Mouse (Mus musculus) embryonic facial prominence, embryonic 13.5 days (tissue): ENCODE data around the gene Cfap58. TPM values are rescaled to one million over a fixed set of nuclear protein-coding genes. Genes with fewer than 3 reads are reported as not detected.

Experiments used
- ATAC-seq: fragments of 200-750 bp; cut with Nextera tagmentation; 2 replicates; pipeline ENCODE4 v1.8.0; 2017; ENCODE audit warnings: low read depth; ENCODE audit not compliant: insufficient number of reproducible peaks, insufficient read depth, low FRiP score, low TSS enrichment
- H3K27ac ChIP-seq: fragments of 300-500 bp; sonication (generic); 2 replicates; pipeline ENCODE4 v1.5.1; 2015; ENCODE audit warnings: moderate library complexity, mild to moderate bottlenecking, inconsistent platforms
- H3K27me3 ChIP-seq: fragments of 300-500 bp; sonication (generic); 2 replicates; pipeline ENCODE4 v1.6.1; 2015; ENCODE audit warnings: mild to moderate bottlenecking, inconsistent platforms
- H3K36me3 ChIP-seq: fragments of 300-500 bp; sonication (generic); 2 replicates; pipeline ENCODE4 v1.6.1; 2015; ENCODE audit warnings: mild to moderate bottlenecking, inconsistent platforms
- H3K4me1 ChIP-seq: fragments of 300-500 bp; sonication (generic); 2 replicates; pipeline ENCODE4 v1.6.1; 2015; ENCODE audit warnings: inconsistent platforms
- H3K4me2 ChIP-seq: fragments of 300-500 bp; sonication (generic); 2 replicates; pipeline ENCODE4 v1.6.1; 2015; ENCODE audit warnings: moderate library complexity, mild to moderate bottlenecking, inconsistent platforms
- H3K4me3 ChIP-seq: fragments of 300-500 bp; sonication (generic); 2 replicates; pipeline ENCODE4 v1.5.1; 2015; ENCODE audit warnings: mild to moderate bottlenecking, inconsistent platforms
- H3K9ac ChIP-seq: fragments of 300-500 bp; sonication (generic); 2 replicates; pipeline ENCODE4 v1.6.1; 2015; ENCODE audit warnings: mild to moderate bottlenecking, inconsistent platforms
- H3K9me3 ChIP-seq: fragments of 300-500 bp; sonication (generic); 2 replicates; pipeline ENCODE4 v1.6.1; 2016; ENCODE audit warnings: inconsistent platforms
- WGBS: fragments of 180-500 bp; shearing (Covaris S2); methylation state at CpG from one replicate; pipeline ENCODE4 v1.1.7; 2015; ENCODE audit warnings: mixed read lengths; 5-methylcytosine and 5-hydroxymethylcytosine counted together
- polyA plus RNA-seq: library from polyadenylated mRNA; unstranded; fragments of >200 nt; fragmentation: Nextera tagmentation; extraction: Ambion mirVana; gene quantifications from 2 replicates; pipeline ENCODE4 v1.2.1, GENCODE M21; 2015

The Cfap58 gene
- polyA plus RNA-seq, 1 experiment from 2014 or later, result 0.17 TPM

DNA sequence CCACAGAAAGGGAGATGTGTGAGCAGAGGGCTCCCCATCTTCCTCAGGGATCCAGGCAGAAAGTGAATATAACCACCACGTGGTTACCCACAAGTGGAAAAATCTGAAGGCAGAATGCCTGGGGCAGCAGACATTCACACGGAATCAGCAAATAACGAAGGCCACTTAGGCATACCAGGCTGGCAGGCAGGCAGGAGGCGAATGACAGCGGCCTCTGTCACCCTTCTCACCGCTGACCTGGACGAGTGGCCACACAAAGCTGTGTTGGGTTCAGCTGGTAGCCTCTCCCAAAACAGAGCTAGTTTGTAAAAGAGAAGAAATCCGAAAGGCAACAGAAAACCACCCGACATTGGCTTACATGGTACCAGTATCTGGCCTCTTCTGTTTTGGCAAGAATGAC, 19.5 kb upstream of the Cfap58 start:
- Histone ChIP-seq H3K9me3 (no peaks in the 10 kb centered on the region), H3K27me3 (no peaks in the 10 kb centered on the region), H3K4me1 (peaks cover 34% of the 10 kb centered on the region), H3K27ac (peak overlapping the region; percentile 97; the same call in 1 of the 2 replicates), H3K4me3 (peak overlapping the region; percentile 89), H3K4me2 (peak overlapping the region; percentile 83), H3K9ac (peak overlapping the region; percentile 93), H3K36me3 (0 out of 2 replicates have a peak, but pooled peaks cover 9% of the 10 kb centered on the region)
- ATAC-seq, result no peak
- 9% methylated on average over 9 of the region's 9 CpGs for WGBS

GRCm38 (mm10) chr19:47918455-47919101, 18.9 kb upstream of the Cfap58 start:
- Histone ChIP-seq H3K4me3 (peak overlapping the region; percentile 89), H3K4me2 (peak overlapping the region; percentile 83), H3K27ac (peak overlapping the region; percentile 97), H3K9me3 (no peaks in the 10 kb centered on the region), H3K27me3 (no peaks in the 10 kb centered on the region), H3K9ac (peak overlapping the region; percentile 93), H3K4me1 (peaks cover 34% of the 10 kb centered on the region), H3K36me3 (0 out of 2 replicates have a peak, but pooled peaks cover 6% of the 10 kb centered on the region)
- ATAC-seq, result peak; percentile 32; the same call in 1 of the 2 replicates
- under 1% methylated on average over 29 of the region's 29 CpGs for WGBS

GRCm38 (mm10) chr19:47919126-47919965, 18.1 kb upstream of the Cfap58 start, which contains the start of the genes Cfap43 and Itprip:
Cfap43 (minus strand) TSS chr19:47919287.
Itprip (minus strand) TSS chr19:47919299.
- H3K27me3 ChIP-seq, result no peaks in the 10 kb centered on the region
- under 1% methylated on average over 48 of the region's 48 CpGs for WGBS
- peak within 1 kb of the TSS; percentile 97 for H3K27ac ChIP-seq
- peak within 1 kb of the TSS; percentile 93 for H3K9ac ChIP-seq
- H3K4me2 ChIP-seq, result peak within 1 kb of the TSS; percentile 83
- peak within 1 kb of the TSS; percentile 89 for H3K4me3 ChIP-seq
- ATAC-seq, result peak; percentile 84
- 0 out of 2 replicates have a peak, but pooled peaks cover 2% of the 10 kb centered on the region for H3K36me3 ChIP-seq
- H3K9me3 ChIP-seq, result no peaks in the 10 kb centered on the region
- H3K4me1 ChIP-seq, result peaks cover 34% of the 10 kb centered on the region

- no peak for ATAC-seq
- H3K27me3 ChIP-seq, result no peaks in the 10 kb centered on the region
Measured at GRCm38 (mm10) chr19:47919966-47920375, 17.5 kb upstream of the Cfap58 start.

DNA sequence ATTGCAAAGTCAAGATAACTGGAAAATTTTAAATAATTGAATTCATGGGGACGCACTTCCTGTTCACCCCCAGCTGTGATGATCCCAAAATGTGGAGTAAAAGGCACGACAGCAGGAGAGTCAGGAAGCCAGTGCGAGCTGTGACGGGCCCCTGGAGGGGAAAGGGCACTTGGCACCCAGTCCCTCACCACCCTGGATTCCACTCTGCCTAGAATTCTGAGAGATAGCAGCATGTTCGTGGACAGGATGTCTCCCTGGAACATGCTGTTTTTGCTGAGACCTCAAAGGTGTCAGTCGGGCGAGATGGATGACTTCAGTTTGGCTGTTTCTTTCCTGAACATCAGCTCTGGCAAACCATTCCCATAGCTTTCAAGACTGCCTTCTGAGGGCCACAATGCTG, 11.7 kb upstream of the Cfap58 start:
- H3K4me3 ChIP-seq, result no peak overlapping the region
- H3K4me1 ChIP-seq, result no peaks in the 10 kb centered on the region
- WGBS, result 72% methylated on average over 7 of the region's 7 CpGs
- no peak overlapping the region for H3K9ac ChIP-seq
- H3K36me3 ChIP-seq, result no peaks in the 10 kb centered on the region
- no peak overlapping the region for H3K27ac ChIP-seq
- no peaks in the 10 kb centered on the region for H3K9me3 ChIP-seq
- ATAC-seq, result no peak
- no peaks in the 10 kb centered on the region for H3K27me3 ChIP-seq
- H3K4me2 ChIP-seq, result no peak overlapping the region

More at GRCm38 (mm10) chr19:47919966-47920375, 17.5 kb upstream of the Cfap58 start:
- H3K4me2 ChIP-seq, result peak overlapping the region; percentile 83
- H3K4me1 ChIP-seq, result peaks cover 34% of the 10 kb centered on the region
- H3K4me3 ChIP-seq, result peak overlapping the region; percentile 89
- H3K27ac ChIP-seq, result peak overlapping the region; percentile 97
- 4% methylated on average over 8 of the region's 8 CpGs for WGBS
- no peaks in the 10 kb centered on the region for H3K36me3 ChIP-seq
- H3K9me3 ChIP-seq, result no peaks in the 10 kb centered on the region
- peak overlapping the region; percentile 93 for H3K9ac ChIP-seq

DNA sequence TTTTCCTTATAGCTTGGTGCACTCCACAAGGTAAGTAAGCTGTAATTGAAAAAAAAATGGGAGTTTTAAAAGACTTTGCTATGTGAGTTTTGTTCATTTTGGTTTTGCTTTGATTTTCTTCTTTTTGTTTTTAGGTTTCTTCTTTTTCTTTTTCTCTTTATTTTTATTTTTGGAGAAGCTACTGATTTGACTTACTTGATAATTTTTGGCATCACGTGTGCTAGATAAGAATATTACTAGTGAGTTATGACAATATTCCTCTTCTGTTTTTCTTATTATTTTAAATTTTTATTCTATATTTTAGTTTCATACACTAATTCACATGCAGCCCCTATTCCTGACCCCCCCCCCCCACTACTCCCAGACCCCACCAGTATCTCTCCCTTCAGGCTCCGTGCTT, 10.4 kb upstream of the Cfap58 start:
- Histone ChIP-seq H3K4me3 (no peak overlapping the region), H3K9me3 (no peaks in the 10 kb centered on the region), H3K27me3 (no peaks in the 10 kb centered on the region), H3K36me3 (no peaks in the 10 kb centered on the region), H3K9ac (no peak overlapping the region), H3K4me2 (no peak overlapping the region), H3K4me1 (0 out of 2 replicates have a peak, but pooled peaks cover 5% of the 10 kb centered on the region), H3K27ac (no peak overlapping the region)
- WGBS, result 85% methylated on average over 2 of the region's 2 CpGs
- ATAC-seq, result no peak

- no peak overlapping the region for H3K9ac ChIP-seq
Measured at GRCm38 (mm10) chr19:47929043-47929442, 8.4 kb upstream of the Cfap58 start.

DNA sequence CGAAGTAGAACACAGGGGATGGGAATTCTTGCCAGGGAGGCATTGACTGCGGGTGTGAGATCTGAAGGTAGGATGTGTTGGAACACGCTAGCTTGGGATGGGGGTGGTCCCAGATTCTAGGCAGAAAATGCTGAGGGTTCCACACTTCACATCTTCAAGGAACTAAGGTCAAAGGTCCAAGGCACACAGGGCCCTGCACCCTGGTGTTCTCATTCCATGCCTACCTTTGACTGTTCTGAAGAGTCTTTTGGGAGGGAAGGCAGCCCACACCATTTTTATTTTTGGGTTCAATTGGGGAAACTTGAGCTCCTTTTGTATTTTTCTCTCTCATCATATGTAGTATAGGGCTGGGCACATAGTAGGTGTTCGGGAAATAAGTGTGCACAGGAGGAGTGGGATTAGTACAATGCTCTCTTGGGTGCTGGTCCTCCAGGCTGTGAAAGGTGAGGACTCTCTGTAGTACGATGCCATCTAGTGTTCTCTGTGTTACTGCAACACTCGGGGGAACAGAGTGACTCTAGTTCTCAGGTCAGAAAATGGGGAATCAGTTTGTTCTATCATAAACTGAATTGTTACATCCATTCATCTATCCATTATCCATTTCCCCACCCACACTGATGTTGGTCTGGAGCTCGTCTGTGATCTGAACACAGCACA, 5.4 kb upstream of the Cfap58 start:
- no peak for ATAC-seq
- Histone ChIP-seq H3K36me3 (no peaks in the 10 kb centered on the region), H3K27ac (no peak overlapping the region)

More at GRCm38 (mm10) chr19:47929043-47929442, 8.4 kb upstream of the Cfap58 start:
- Histone ChIP-seq H3K9me3 (no peaks in the 10 kb centered on the region), H3K4me3 (no peak overlapping the region), H3K36me3 (no peaks in the 10 kb centered on the region), H3K4me1 (0 out of 2 replicates have a peak, but pooled peaks cover 5% of the 10 kb centered on the region), H3K27ac (0 out of 2 replicates have a peak overlapping the region, but pooled peaks have one; percentile 23), H3K27me3 (no peaks in the 10 kb centered on the region), H3K4me2 (no peak overlapping the region)
- ATAC-seq, result no peak
- WGBS, result 72% methylated on average over 4 of the region's 4 CpGs

DNA sequence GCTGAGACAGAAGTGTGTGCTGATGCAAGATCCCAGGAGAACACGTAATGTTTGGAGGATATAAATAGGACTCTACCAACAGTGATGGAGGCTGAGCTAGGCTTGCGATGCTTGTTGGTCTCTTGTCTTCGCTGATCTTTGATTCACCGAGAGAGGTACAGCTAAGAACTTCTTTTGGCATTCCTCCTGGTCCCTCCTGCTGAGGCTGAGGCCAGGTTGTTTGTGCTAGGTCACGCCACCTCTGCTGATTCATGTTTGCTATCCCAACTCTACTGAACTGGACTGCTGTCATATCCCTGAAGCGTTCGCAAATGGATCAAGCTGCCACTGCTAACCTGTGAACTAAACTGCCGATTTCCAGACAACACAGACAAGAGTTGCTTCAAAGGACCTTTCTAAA, 3.3 kb upstream of the Cfap58 start:
- H3K9me3 ChIP-seq, result no peaks in the 10 kb centered on the region
- no peak overlapping the region for H3K4me2 ChIP-seq
- no peak overlapping the region for H3K27ac ChIP-seq
- H3K4me3 ChIP-seq, result no peak overlapping the region
- H3K27me3 ChIP-seq, result peaks cover 16% of the 10 kb centered on the region
- ATAC-seq, result no peak
- 94% methylated on average over 8 of the region's 8 CpGs for WGBS
- no peak overlapping the region for H3K9ac ChIP-seq
- H3K4me1 ChIP-seq, result peaks cover 15% of the 10 kb centered on the region
- H3K36me3 ChIP-seq, result no peaks in the 10 kb centered on the region

More for the DNA sequence above, 5.4 kb upstream of the Cfap58 start:
- Histone ChIP-seq H3K4me1 (peaks cover 5% of the 10 kb centered on the region; the same call in 1 of the 2 replicates), H3K9me3 (no peaks in the 10 kb centered on the region), H3K27me3 (no peaks in the 10 kb centered on the region), H3K4me3 (no peak overlapping the region), H3K4me2 (no peak overlapping the region), H3K9ac (no peak overlapping the region)
- WGBS, result 37% methylated on average over 7 of the region's 7 CpGs

DNA sequence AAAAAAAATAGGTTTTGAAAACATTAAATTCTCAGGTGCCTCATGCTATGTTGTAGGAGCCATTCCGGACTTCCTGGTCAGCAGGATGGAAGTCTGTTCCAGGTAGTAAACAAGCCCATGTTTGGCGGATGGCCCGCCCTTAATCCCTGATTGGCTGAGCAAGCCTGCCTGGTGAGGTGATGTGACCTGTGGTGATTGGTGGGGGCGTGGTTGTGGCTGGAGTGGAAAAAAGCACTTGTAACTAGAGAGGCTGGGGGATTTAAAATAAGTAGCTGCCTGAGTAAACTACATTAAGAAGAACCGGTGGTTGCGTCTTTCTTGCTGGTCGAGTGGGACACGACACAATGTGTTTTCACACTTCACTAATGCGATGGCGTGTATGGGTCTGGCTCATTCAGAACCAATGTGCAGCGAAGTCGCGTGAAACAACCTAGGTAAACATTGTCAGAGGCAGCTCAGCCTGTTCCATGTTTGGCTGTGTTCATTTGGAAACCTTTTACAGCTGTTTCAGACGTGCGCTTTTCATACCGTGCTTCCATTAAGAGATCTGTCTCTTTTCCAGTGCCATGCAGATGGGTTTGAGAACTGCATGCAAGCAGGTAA, 2.7 kb upstream of the Cfap58 start:
- H3K27me3 ChIP-seq, result peaks cover 16% of the 10 kb centered on the region
- H3K9ac ChIP-seq, result no peak overlapping the region
- no peak for ATAC-seq
- no peak overlapping the region for H3K4me3 ChIP-seq
- peaks cover 15% of the 10 kb centered on the region for H3K4me1 ChIP-seq
- H3K4me2 ChIP-seq, result no peak overlapping the region
- no peak overlapping the region for H3K27ac ChIP-seq
- no peaks in the 10 kb centered on the region for H3K36me3 ChIP-seq
- no peaks in the 10 kb centered on the region for H3K9me3 ChIP-seq
- 72% methylated on average over 16 of the region's 16 CpGs for WGBS

- WGBS, result 83% methylated on average over 6 of the region's 6 CpGs
- Histone ChIP-seq H3K4me1 (peaks cover 15% of the 10 kb centered on the region), H3K9me3 (no peaks in the 10 kb centered on the region), H3K4me2 (no peak overlapping the region), H3K9ac (no peak overlapping the region), H3K27me3 (peaks cover 24% of the 10 kb centered on the region), H3K4me3 (no peak overlapping the region), H3K36me3 (no peaks in the 10 kb centered on the region), H3K27ac (no peak overlapping the region)
- no peak for ATAC-seq
Measured at GRCm38 (mm10) chr19:47935530-47935929, 1.9 kb upstream of the Cfap58 start.
